Mouse (Mus musculus) adrenal gland, adult (tissue): ENCODE results near the gene Ube4b.
A peak's percentile ranks its signal among the peaks of the same experiment; 100 is the strongest.

ENCODE experiments used
- DNase-seq, 2 experiments: peaks; one replicate each; pipeline ENCODE4 v3.0.0; 2022 to 2023; ENCODE audit warnings: low spot score in 1 of 2; ENCODE audit not compliant: inconsistent age in 2 of 2

The Ube4b gene

GRCm38 (mm10) chr4:149306712-149307595, 119.6 kb downstream of the Ube4b start:
- DNase-seq, result peak; percentile 90 to 97

- DNase-seq, result peak in 1 of 2 experiments; percentile 45
These were observed 120.5 kb downstream of the Ube4b start for GRCm38 (mm10) chr4:149305761-149306711.

- peak in 1 of 2 experiments; percentile 74 for DNase-seq
These were observed 122.1 kb downstream of the Ube4b start for GRCm38 (mm10) chr4:149304466-149304865.

GRCm38 (mm10) chr4:149303502-149303901, 123.0 kb downstream of the Ube4b start:
- DNase-seq, result peak in 1 of 2 experiments; percentile 48

- no peak for DNase-seq
These were observed 123.8 kb downstream of the Ube4b start for GRCm38 (mm10) chr4:149302751-149303150.

GRCm38 (mm10) chr4:149302136-149302535, 124.4 kb downstream of the Ube4b start:
- DNase-seq, result peak in 1 of 2 experiments; percentile 63

- no peak for DNase-seq
These were observed 130.0 kb downstream of the Ube4b start for GRCm38 (mm10) chr4:149296501-149296900.

GRCm38 (mm10) chr4:149292984-149293383, 133.6 kb downstream of the Ube4b start:
- peak in 1 of 2 experiments; percentile 44 for DNase-seq

- peak; percentile 39 to 75 for DNase-seq
These were observed 135.5 kb downstream of the Ube4b start for GRCm38 (mm10) chr4:149291061-149291460.

GRCm38 (mm10) chr4:149290157-149290750, 136.3 kb downstream of the Ube4b start:
- DNase-seq, result peak; percentile 42 to 67

- no peak for DNase-seq
These were observed 140.0 kb downstream of the Ube4b start for GRCm38 (mm10) chr4:149286287-149287137.

- DNase-seq, result no peak
These were observed 140.9 kb downstream of the Ube4b start for GRCm38 (mm10) chr4:149285691-149286090.

GRCm38 (mm10) chr4:149283018-149283417, 143.5 kb downstream of the Ube4b start:
- DNase-seq, result peak in 1 of 2 experiments; percentile 62

GRCm38 (mm10) chr4:149282025-149282738, 144.4 kb downstream of the Ube4b start:
- no peak for DNase-seq
